Mouse (Mus musculus): ENCODE results near the gene Prkcb.

The Prkcb gene

DNA sequence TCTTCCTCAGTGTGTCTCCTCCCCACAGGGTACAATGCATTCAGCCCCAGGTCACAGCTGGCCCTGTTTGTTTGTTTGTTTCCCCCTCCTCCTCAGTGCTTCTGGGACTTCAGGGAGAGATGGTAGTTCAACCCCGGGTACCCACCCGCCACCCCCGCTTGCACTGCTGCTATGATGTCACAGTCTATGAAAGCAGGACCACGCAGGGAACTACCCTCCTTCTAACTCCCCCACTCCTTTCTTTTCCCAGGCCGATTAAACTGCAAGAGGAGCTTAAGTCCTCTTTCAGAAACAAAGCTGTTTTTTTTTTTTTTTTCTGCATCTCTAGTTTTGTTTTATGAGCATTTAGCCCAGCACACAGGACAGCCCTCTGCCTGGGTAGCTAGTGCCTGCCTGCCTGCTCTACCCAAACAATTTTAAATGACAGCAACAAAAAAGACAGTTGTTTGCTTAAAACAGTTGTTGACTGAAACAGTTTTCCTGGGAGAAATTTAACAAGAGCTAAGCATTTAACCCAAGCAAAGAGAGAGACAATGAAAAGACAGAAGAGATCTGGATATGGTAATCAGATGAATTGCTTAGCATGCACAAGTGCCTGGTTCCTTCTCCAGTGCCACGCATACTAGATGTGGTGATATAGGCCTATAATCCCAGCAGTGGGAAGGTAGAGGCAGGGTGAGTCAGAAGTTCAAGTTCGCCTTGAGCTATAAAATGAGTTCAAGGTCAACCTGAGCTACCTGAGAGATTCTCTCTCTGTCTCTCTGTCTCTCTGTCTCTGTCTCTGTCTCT is 232.5 kb downstream of the Prkcb start:
- H3K36me3 ChIP-seq (ENCODE audit: control insufficient read depth, insufficient read depth, low read length, poor library complexity, severe bottlenecking) = peaks cover 14% of the 10 kb centered on the region
- H3K27me3 ChIP-seq (ENCODE audit: control insufficient read depth, insufficient read depth, low read length, poor library complexity, severe bottlenecking) = no peaks in the 10 kb centered on the region
- DNase-seq (ENCODE audit: low read depth, low spot score) = no peak

DNA sequence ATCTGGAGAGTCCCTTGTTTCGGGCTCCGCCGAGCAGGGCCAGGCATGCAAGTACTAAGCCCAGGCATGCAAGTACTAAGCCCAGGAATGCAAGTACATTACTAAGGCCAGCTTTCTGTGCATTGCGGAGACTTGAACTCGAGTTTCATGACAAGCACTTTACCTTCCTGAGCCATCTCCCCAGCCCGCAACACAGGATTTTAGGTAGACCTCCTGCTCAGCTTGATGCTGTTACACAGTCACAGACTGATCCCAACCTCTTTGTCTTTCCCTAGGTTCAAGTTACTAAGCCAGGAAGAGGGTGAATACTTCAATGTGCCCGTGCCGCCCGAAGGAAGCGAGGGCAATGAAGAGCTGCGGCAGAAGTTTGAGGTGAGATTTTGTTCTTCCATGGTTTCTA is 239.7 kb downstream of the Prkcb start:
- Histone ChIP-seq H3K36me3 (ENCODE audit: control insufficient read depth, insufficient read depth, low read length, poor library complexity, severe bottlenecking) (peaks cover 26% of the 10 kb centered on the region), H3K27me3 (ENCODE audit: control insufficient read depth, insufficient read depth, low read length, poor library complexity, severe bottlenecking) (no peaks in the 10 kb centered on the region)
- DNase-seq (ENCODE audit: low read depth, low spot score) = no peak

DNA sequence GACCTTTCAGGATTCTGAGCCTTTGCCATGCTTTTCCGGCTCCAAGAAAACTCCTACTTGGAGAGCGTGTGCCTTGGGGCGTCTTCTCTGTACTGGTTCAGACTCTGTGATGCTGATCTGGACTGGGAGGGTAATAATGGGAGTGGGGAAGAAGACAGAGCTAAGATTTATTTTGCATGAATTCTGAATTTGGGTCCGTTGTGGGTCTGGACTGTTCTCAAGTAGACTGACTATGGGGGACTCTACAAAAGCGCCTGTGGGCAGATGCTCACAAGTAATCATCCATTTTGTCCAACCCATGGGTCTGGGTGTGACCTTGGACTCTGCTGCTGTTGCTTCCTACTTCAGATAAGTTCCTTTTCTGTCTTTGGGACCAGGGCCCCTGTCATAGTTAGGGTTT is 240.1 kb downstream of the Prkcb start:
- Histone ChIP-seq H3K36me3 (ENCODE audit: control insufficient read depth, insufficient read depth, low read length, poor library complexity, severe bottlenecking) (peaks cover 26% of the 10 kb centered on the region), H3K27me3 (ENCODE audit: control insufficient read depth, insufficient read depth, low read length, poor library complexity, severe bottlenecking) (no peaks in the 10 kb centered on the region)
- DNase-seq (ENCODE audit: low read depth, low spot score) = no peak

DNA sequence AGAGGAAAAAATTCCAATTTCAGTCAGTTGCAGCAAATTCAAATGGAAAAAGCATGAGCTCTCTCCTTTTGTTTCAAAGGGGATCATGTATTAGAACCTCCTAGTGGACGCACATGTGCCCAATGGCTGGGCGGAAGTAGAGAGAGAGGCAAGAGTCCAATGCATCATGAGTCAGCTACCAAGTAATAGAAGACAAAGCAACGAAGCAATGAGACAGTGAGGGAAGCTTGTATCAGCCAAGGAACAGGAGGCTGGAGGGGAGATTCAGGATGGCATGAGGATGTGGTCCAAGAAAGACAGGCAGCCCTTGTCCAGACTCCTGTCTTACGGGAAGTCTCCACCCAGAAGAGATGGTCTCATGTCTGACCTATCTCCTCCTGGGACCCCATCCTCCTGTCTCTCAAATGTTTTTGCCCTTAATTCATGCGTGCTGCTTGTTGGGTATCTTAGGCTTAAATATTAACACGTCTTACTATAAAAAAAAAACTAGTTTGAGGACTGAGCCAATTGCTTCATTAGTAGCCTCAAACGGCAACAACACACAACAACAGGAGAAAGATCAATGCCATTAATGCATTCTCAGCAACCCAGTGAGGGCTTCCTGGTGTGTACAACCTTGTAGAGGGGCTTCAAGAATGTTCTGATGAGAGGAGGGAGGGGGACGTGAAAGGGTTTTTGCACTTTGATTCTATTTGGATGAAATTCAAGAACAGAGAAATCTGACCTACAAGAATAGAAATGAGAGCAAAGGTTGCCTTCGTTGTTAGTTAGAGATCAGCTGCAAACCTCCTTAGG is 245.2 kb downstream of the Prkcb start:
- H3K27me3 ChIP-seq (ENCODE audit: control insufficient read depth, insufficient read depth, low read length, poor library complexity, severe bottlenecking) = no peaks in the 10 kb centered on the region
- peaks cover 10% of the 10 kb centered on the region for H3K36me3 ChIP-seq (ENCODE audit: control insufficient read depth, insufficient read depth, low read length, poor library complexity, severe bottlenecking)
- no peak for DNase-seq (ENCODE audit: low read depth, low spot score)

DNA sequence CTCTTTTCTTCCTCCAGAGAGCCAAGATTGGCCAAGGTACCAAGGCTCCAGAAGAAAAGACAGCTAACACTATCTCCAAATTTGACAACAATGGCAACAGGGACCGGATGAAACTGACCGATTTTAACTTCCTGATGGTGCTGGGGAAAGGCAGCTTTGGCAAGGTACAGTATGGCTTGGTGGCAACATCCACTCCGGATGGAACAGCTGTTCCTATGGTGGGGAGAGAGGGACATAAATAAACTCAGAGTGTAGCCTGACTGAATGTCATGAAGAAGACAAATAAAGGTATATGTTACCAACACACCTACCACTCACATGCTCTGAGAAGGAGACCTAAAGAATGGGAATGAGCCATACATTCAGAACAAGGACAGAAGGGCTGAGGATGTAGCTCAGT is 256.1 kb downstream of the Prkcb start:
- no peaks in the 10 kb centered on the region for H3K27me3 ChIP-seq (ENCODE audit: control insufficient read depth, insufficient read depth, low read length, poor library complexity, severe bottlenecking)
- H3K36me3 ChIP-seq (ENCODE audit: control insufficient read depth, insufficient read depth, low read length, poor library complexity, severe bottlenecking) = peaks cover 10% of the 10 kb centered on the region
- no peak for DNase-seq (ENCODE audit: low read depth, low spot score)

DNA sequence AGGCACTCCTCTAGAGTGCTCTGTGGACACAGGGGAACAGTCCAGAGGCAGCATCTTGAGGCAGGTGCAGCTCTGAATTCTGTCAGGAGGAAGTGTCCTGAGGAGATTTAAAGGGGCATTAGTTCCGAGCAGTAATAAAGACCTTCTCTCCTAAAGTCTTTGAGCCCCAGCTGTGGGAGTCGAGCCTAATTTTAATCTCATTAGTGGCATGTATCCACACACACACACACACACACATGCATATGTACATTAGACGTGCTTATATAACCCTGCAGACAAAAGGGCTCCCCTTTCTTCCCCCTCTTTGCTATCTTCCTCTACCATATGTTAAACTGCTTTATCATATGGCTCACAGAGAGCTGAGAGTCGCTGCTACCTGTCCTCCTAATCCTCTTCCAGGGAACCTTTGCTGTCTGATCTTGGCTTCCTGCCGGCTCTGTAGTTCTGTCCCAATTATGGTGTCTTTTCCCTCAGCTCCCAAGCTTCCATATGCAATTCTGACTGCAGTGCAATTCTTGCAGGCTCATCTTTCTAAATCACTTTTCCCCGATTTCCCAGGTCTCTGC is 268.1 kb downstream of the Prkcb start:
- peaks cover 5% of the 10 kb centered on the region for H3K36me3 ChIP-seq (ENCODE audit: control insufficient read depth, insufficient read depth, low read length, poor library complexity, severe bottlenecking)
- no peak for DNase-seq (ENCODE audit: low read depth, low spot score)
- H3K27me3 ChIP-seq (ENCODE audit: control insufficient read depth, insufficient read depth, low read length, poor library complexity, severe bottlenecking) = no peaks in the 10 kb centered on the region

DNA sequence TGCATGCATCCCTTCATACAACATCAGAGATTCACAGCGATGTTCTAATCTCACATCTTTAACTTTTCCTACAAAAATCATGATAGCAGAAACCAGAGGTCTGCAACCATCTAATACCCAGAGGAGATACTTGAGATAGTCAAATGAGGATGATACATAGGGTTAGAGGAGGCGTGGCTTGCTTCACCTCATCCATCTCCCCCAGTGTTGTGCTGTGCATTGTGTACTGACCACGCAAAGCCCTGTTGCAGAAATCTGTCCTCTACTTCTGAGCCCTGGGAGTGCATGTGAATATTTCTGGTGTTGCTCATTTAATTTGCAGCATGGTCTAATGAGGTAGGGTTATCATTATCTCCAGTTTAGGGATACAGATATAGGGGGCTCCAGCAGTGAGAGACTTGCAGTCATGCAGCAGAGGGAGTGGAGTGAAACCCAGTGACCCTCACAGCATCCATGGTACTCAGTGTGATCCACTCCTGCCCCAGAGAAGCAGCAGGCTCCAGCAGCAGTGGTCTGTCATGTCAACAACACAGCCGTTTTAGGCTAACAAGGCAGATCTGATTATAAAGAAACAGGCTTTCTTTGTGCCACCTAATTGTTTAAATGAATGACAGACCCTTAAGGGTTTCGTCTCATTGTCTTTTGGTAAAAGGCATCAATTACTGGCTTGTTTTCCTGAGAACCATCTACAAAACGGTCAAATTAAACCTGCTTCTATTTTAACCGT is 269.7 kb downstream of the Prkcb start:
- no peak for DNase-seq (ENCODE audit: low read depth, low spot score)
- Histone ChIP-seq H3K36me3 (ENCODE audit: control insufficient read depth, insufficient read depth, low read length, poor library complexity, severe bottlenecking) (peaks cover 2% of the 10 kb centered on the region), H3K27me3 (ENCODE audit: control insufficient read depth, insufficient read depth, low read length, poor library complexity, severe bottlenecking) (no peaks in the 10 kb centered on the region)

DNA sequence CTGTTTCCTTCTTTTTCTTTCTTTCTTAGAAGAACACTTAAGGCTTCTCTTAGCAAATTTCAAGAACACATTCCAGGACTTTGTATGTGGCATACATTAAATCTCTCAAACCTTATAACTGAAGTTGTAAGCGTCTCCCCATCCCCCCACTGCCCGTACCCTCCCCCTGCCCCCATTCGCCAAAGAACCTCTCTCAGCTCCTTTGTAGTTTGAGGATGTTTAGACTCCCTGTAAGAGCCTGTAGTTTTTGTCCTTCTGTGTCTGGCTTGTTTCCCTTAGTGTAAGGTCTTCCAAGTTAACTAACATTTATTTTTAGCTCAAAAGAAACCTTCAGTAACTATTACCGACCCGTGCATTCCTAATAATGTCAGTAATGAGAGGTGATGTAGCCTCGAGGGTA is 270.4 kb downstream of the Prkcb start:
- no peak for DNase-seq (ENCODE audit: low read depth, low spot score)
- no peaks in the 10 kb centered on the region for H3K27me3 ChIP-seq (ENCODE audit: control insufficient read depth, insufficient read depth, low read length, poor library complexity, severe bottlenecking)

DNA sequence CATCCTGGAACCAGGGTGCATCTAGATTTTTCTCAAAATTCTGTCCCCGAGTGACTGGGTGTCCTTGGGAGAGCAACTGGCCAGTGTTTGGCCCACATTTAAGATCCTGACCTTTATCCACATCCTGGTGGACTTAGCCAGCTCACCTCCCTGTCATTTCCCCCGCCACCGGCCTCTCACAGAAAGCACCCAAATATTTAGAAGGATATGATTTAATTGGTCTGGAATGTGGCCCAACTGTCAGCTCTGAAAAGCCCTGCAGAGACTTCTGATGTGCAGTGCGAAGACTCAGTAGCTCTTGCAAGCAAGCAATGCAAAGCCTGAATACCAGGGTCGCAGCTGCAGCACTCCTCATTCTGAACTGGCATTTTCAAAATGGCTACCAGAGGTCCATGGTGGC is 274.0 kb downstream of the Prkcb start:
- H3K27me3 ChIP-seq (ENCODE audit: control insufficient read depth, insufficient read depth, low read length, poor library complexity, severe bottlenecking) = no peaks in the 10 kb centered on the region
- DNase-seq (ENCODE audit: low read depth, low spot score) = no peak
- H3K36me3 ChIP-seq (ENCODE audit: control insufficient read depth, insufficient read depth, low read length, poor library complexity, severe bottlenecking) = peaks cover 6% of the 10 kb centered on the region

More for the DNA sequence above, 270.4 kb downstream of the Prkcb start:
- peaks cover 2% of the 10 kb centered on the region for H3K36me3 ChIP-seq (ENCODE audit: control insufficient read depth, insufficient read depth, low read length, poor library complexity, severe bottlenecking)

DNA sequence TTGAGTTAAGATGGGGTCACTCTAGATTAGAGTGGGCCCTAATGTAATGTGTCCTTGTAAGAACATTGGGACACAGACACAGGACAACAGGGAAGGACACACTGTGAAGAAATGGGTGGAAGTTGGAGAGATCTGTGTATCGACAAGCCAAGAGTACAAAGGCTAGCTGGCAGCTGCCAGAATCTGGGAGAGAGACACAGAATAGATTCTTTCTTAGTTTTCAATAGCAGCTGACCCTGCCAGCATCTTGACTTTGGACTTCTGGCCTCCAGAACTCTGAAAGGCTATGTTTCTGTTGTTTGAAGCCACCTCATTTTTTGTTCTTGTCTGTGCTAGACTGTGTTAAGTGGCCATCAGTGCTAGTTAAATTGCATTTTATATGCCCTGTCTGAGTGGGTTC is 276.8 kb downstream of the Prkcb start:
- DNase-seq (ENCODE audit: low read depth, low spot score) = no peak
- Histone ChIP-seq H3K36me3 (ENCODE audit: control insufficient read depth, insufficient read depth, low read length, poor library complexity, severe bottlenecking) (peaks cover 12% of the 10 kb centered on the region), H3K27me3 (ENCODE audit: control insufficient read depth, insufficient read depth, low read length, poor library complexity, severe bottlenecking) (no peaks in the 10 kb centered on the region)

DNA sequence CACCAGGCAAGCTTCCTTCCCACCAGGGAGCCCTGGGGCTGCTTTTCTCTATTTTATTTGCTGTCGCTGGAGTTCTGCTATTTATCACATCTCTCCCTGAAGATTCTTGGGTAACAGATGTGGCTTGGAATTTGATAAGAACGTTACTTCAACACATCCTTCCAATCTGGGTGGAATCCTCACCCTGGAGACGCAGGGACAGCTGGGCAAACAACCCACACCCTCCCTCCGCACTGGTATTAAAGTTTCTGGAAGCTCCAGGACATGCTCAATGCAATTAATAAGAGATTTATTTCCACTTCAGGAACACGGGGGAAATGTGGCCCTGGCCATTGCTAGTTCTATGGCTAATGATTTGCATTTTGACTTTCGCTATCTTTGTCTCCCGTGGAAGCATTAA is 277.5 kb downstream of the Prkcb start:
- DNase-seq (ENCODE audit: low read depth, low spot score) = no peak
- H3K36me3 ChIP-seq (ENCODE audit: control insufficient read depth, insufficient read depth, low read length, poor library complexity, severe bottlenecking) = peaks cover 14% of the 10 kb centered on the region
- H3K27me3 ChIP-seq (ENCODE audit: control insufficient read depth, insufficient read depth, low read length, poor library complexity, severe bottlenecking) = no peaks in the 10 kb centered on the region

DNA sequence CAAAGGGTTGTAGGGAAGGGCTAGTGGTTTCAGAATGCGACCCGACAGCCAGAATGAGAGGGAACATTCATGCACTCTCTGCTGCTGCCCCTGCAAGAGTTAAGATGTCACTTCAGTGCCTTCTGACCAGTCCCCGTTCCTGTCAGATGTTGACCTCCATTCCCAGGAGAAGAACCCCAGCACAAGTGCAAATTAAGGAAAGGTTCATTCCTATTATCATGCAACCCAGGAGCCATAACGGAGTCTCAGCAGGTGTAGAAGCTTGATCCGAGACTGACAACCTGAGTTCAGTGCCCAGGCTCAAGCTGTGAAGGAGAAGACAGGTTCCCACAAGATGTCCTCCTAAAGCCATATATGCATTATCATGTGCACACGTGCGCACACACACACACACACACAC is 280.2 kb downstream of the Prkcb start:
- Histone ChIP-seq H3K36me3 (ENCODE audit: control insufficient read depth, insufficient read depth, low read length, poor library complexity, severe bottlenecking) (peaks cover 19% of the 10 kb centered on the region), H3K27me3 (ENCODE audit: control insufficient read depth, insufficient read depth, low read length, poor library complexity, severe bottlenecking) (no peaks in the 10 kb centered on the region)
- DNase-seq (ENCODE audit: low read depth, low spot score) = no peak

DNA sequence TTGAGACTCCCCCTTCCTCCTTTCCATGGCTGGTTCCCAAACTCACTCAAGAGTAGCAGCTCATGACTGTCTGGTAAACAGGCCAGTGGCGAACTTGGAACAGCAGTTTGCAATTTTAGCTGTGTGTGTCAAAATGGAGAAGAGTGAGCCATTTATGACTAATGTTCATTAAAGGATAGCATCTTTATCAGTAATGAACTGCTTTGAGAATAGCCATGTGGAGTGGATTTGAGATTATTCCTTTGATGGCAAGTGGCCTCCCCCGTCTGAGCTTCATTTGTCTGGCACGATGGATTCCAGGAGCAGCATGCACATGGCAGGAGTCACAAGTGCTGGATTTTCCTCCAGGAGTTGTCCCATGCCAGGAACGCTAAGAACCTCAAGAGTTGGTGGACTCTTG is 281.9 kb downstream of the Prkcb start:
- Histone ChIP-seq H3K36me3 (ENCODE audit: control insufficient read depth, insufficient read depth, low read length, poor library complexity, severe bottlenecking) (peaks cover 19% of the 10 kb centered on the region), H3K27me3 (ENCODE audit: control insufficient read depth, insufficient read depth, low read length, poor library complexity, severe bottlenecking) (no peaks in the 10 kb centered on the region)
- no peak for DNase-seq (ENCODE audit: low read depth, low spot score)

DNA sequence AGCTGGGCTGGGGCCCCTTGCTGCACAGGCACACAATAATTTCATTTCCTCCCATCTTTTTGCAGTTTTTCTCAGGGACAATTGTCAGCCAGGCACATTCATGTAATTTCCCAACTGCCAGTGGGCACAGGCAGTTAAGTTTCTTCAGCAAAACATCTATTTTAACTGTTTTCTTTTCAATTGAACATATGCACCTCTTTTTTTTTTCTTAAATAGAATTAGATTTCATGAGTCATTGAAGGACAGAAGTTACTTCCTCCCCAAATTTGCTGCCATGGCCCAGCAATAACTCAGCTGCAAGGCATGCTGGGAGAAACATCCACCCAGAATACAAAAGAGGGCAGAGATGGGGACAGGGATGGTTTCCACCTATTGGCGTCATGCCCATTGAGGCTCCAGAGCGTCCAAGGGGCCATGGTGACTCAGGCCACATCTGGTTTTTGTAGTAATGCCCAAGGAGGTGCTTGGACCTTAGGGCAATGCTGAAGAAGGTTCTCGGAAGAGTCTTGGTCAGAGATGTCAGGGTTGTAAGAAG is 284.6 kb downstream of the Prkcb start:
- peaks cover 14% of the 10 kb centered on the region for H3K36me3 ChIP-seq (ENCODE audit: control insufficient read depth, insufficient read depth, low read length, poor library complexity, severe bottlenecking)
- H3K27me3 ChIP-seq (ENCODE audit: control insufficient read depth, insufficient read depth, low read length, poor library complexity, severe bottlenecking) = no peaks in the 10 kb centered on the region
- no peak for DNase-seq (ENCODE audit: low read depth, low spot score)

Data from splenic B cell, adult 2 months (primary cell).